Mouse (Mus musculus): Measurements from ENCODE around the gene Vav3. TPM values are rescaled to one million over a fixed set of nuclear protein-coding genes. Genes with fewer than 3 reads are reported as not detected.

Gene Vav3
- polyA plus RNA-seq, 1 experiment from 2014 or later, result 9.7 TPM

GRCm38 (mm10) chr3:109690566-109690965 lies 350.1 kb downstream of the Vav3 start:
- ATAC-seq (ENCODE audit: insufficient read depth) (no peak), DNase-seq (no peak)
- TF ChIP-seq CTCF (IDR thresholded peaks at IDR 0.05; ENCODE audit: low read depth), result no peak
- H3K9me3 ChIP-seq (ENCODE audit: low read depth, low read length), result no peaks in the 10 kb centered on the region
- H3K27ac ChIP-seq (ENCODE audit: low read depth), result no peak overlapping the region
- no peak overlapping the region for H3K4me3 ChIP-seq (ENCODE audit: low read depth, low read length)
- no peak overlapping the region for H3K9ac ChIP-seq
- no peaks in the 10 kb centered on the region for H3K36me3 ChIP-seq (ENCODE audit: insufficient read depth)
- 66% methylated on average over 2 of the region's 2 CpGs for WGBS
- H3K27me3 ChIP-seq (ENCODE audit: insufficient read depth, low read length), result no peaks in the 10 kb centered on the region
- no peaks in the 10 kb centered on the region; the same call in 1 of the 2 replicates for H3K4me1 ChIP-seq (ENCODE audit: insufficient read depth)
- no peak overlapping the region for H3K4me2 ChIP-seq

- H3K4me2 ChIP-seq, result no peak overlapping the region
- H3K27ac ChIP-seq (ENCODE audit: low read depth), result no peak overlapping the region
- no peaks in the 10 kb centered on the region for H3K9me3 ChIP-seq (ENCODE audit: low read depth, low read length)
- ATAC-seq (ENCODE audit: insufficient read depth), result no peak
- no peaks in the 10 kb centered on the region for H3K4me1 ChIP-seq (ENCODE audit: insufficient read depth)
- H3K4me3 ChIP-seq (ENCODE audit: low read depth, low read length), result no peak overlapping the region
- 73% methylated on average over 3 of the region's 3 CpGs for WGBS
- TF ChIP-seq CTCF (IDR thresholded peaks at IDR 0.05; ENCODE audit: low read depth), result no peak
- no peaks in the 10 kb centered on the region for H3K36me3 ChIP-seq (ENCODE audit: insufficient read depth)
- H3K27me3 ChIP-seq (ENCODE audit: insufficient read depth, low read length), result no peaks in the 10 kb centered on the region
- no peak overlapping the region for H3K9ac ChIP-seq
- DNase-seq, result no peak
These were observed 352.2 kb downstream of the Vav3 start for GRCm38 (mm10) chr3:109692613-109693012.

DNA sequence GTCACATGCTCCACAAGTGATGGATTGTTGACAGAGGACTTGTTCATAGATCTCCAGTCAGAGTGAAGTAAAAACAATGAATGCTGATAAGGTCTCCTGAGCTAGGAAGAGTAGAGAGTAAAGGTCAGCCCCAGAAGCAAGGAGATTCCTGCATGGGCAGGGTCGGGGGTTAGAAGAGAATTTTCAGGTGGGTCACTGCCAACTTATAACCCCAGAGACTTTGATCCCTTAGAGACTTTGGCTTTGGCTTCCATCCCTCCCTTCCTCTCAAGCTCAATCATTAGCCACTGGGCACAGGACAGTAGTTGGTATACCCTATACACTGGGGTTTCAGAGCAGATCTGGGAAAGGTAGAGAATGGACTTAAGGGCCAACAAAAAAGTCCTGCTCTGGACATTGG lies 360.8 kb downstream of the Vav3 start:
- H3K9me3 ChIP-seq (ENCODE audit: low read depth, low read length), result no peaks in the 10 kb centered on the region
- no peak overlapping the region for H3K9ac ChIP-seq
- ATAC-seq (ENCODE audit: insufficient read depth) (no peak), DNase-seq (no peak)
- H3K27me3 ChIP-seq (ENCODE audit: insufficient read depth, low read length), result no peaks in the 10 kb centered on the region
- TF ChIP-seq CTCF (IDR thresholded peaks at IDR 0.05; ENCODE audit: low read depth), result no peak
- no peaks in the 10 kb centered on the region for H3K4me1 ChIP-seq (ENCODE audit: insufficient read depth)
- no peaks in the 10 kb centered on the region for H3K36me3 ChIP-seq (ENCODE audit: insufficient read depth)
- no peak overlapping the region for H3K4me3 ChIP-seq (ENCODE audit: low read depth, low read length)
- H3K4me2 ChIP-seq, result no peak overlapping the region
- no peak overlapping the region for H3K27ac ChIP-seq (ENCODE audit: low read depth)
- 17% methylated on average over 1 of the region's 1 CpGs for WGBS

DNA sequence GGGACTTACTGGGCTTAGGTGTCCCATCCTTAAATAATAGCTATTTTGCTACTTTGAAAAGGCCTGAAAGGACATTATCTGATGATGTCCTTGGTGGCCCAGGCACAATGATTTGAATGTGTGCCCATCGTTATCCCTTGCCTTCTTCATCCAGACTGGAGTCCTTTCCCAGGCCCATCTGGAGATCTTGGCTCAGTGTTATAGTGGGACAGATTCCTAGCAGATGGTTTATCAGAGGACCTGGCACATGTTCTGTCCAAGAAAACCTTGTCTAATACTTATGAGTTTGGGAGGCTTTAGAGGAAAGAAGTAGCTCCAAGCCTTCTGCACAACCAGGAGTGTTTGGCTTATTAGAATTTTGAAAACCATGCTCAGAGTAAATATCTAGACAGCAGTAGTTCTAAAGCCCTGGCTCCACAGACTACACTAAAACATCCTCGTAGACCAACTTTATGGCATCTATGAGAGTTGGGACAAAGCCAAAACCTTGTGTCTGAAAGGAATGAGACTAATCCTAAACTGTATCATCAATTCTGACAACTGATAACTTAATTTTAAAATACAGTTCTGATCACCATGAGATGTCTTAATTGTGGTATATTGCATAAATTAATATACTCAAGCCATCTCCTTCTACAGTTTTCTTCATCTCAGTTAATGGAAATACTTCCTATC lies 367.5 kb downstream of the Vav3 start:
- TF ChIP-seq CTCF (IDR thresholded peaks at IDR 0.05; ENCODE audit: low read depth), result no peak
- H3K27me3 ChIP-seq (ENCODE audit: insufficient read depth, low read length), result no peaks in the 10 kb centered on the region
- H3K9ac ChIP-seq, result no peak overlapping the region
- no peak overlapping the region for H3K4me2 ChIP-seq
- no peak overlapping the region for H3K4me3 ChIP-seq (ENCODE audit: low read depth, low read length)
- no peaks in the 10 kb centered on the region for H3K9me3 ChIP-seq (ENCODE audit: low read depth, low read length)
- ATAC-seq (ENCODE audit: insufficient read depth), result no peak
- H3K36me3 ChIP-seq (ENCODE audit: insufficient read depth), result no peaks in the 10 kb centered on the region
- no peak overlapping the region for H3K27ac ChIP-seq (ENCODE audit: low read depth)
- no peaks in the 10 kb centered on the region for H3K4me1 ChIP-seq (ENCODE audit: insufficient read depth)
- WGBS, result 69% methylated on average over 2 of the region's 2 CpGs
- no peak for DNase-seq

DNA sequence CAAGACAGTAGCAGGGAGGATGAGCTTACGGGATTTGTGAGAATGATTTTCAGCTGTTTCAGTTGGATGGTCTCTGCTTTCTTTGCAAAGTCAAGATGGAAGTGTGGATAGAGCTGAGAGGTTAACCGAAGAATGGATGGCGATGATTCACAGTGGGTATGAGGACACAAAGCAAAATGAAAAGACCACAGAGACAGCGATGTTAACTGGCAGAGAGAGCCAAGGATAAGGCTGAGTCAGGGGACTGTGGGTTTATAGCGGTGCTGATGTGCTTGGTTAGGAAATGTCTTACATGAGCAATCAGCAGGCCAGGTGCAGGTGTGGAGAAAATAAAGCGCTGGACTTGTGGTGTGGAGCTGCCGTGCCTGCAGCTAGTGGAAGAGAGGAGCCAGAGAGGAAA lies 371.3 kb downstream of the Vav3 start:
- ATAC-seq (ENCODE audit: insufficient read depth), result no peak
- no peaks in the 10 kb centered on the region for H3K36me3 ChIP-seq (ENCODE audit: insufficient read depth)
- no peak for DNase-seq
- 84% methylated on average over 7 of the region's 7 CpGs for WGBS
- no peak overlapping the region for H3K4me3 ChIP-seq (ENCODE audit: low read depth, low read length)
- no peak overlapping the region for H3K9ac ChIP-seq
- H3K4me2 ChIP-seq, result no peak overlapping the region
- no peak for TF ChIP-seq CTCF (IDR thresholded peaks at IDR 0.05; ENCODE audit: low read depth)
- no peak overlapping the region for H3K27ac ChIP-seq (ENCODE audit: low read depth)
- H3K27me3 ChIP-seq (ENCODE audit: insufficient read depth, low read length), result no peaks in the 10 kb centered on the region
- H3K4me1 ChIP-seq (ENCODE audit: insufficient read depth), result no peaks in the 10 kb centered on the region
- no peaks in the 10 kb centered on the region for H3K9me3 ChIP-seq (ENCODE audit: low read depth, low read length)

DNA sequence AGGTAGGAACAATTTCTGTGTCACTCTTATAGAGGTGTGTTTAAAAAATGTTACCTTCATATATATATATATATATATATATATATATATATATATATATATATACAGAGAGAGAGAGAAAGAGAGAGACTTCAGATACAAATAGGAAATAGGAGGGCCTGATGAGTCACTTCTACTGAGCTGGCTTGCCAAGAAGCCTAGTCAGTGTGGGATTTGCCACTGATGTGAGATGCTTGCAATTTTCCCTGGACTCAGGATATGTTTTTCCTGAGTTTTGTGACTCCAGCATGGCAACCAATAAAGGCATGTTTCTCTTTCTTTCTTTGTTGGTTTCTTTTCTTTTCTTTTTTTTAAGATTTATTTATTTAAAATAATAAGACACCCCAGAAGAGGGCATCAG lies 374.0 kb downstream of the Vav3 start:
- H3K9me3 ChIP-seq (ENCODE audit: low read depth, low read length), result no peaks in the 10 kb centered on the region
- H3K4me2 ChIP-seq, result no peak overlapping the region
- TF ChIP-seq CTCF (IDR thresholded peaks at IDR 0.05; ENCODE audit: low read depth), result no peak
- H3K27me3 ChIP-seq (ENCODE audit: insufficient read depth, low read length), result no peaks in the 10 kb centered on the region
- H3K4me1 ChIP-seq (ENCODE audit: insufficient read depth), result no peaks in the 10 kb centered on the region
- no peak overlapping the region for H3K4me3 ChIP-seq (ENCODE audit: low read depth, low read length)
- ATAC-seq (ENCODE audit: insufficient read depth), result no peak
- no peak for DNase-seq
- no peak overlapping the region for H3K9ac ChIP-seq
- no peaks in the 10 kb centered on the region for H3K36me3 ChIP-seq (ENCODE audit: insufficient read depth)
- H3K27ac ChIP-seq (ENCODE audit: low read depth), result no peak overlapping the region

DNA sequence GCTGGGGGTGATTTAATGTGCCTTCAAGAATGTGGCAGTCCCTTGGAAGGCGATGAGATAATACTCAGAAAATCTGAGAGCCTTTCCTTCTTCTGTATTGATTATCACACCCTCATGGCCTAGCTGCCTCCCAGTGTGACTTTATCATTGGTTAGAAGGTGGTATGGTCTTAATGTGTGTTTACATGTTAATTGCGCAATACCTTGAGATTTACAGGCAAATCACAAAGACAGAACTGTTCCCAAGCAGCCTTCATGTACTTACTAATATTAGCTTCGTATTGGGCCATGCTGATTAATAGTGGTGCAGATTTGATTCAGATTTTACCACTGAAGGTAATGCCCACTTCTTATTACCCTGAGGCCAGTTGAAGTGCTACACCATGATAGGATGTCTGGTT lies 381.3 kb downstream of the Vav3 start:
- Histone ChIP-seq H3K9me3 (ENCODE audit: low read depth, low read length) (no peaks in the 10 kb centered on the region), H3K4me3 (ENCODE audit: low read depth, low read length) (no peak overlapping the region), H3K4me1 (ENCODE audit: insufficient read depth) (no peaks in the 10 kb centered on the region), H3K36me3 (ENCODE audit: insufficient read depth) (no peaks in the 10 kb centered on the region), H3K9ac (no peak overlapping the region), H3K27ac (ENCODE audit: low read depth) (no peak overlapping the region), H3K27me3 (ENCODE audit: insufficient read depth, low read length) (no peaks in the 10 kb centered on the region), H3K4me2 (no peak overlapping the region)
- no peak for ATAC-seq (ENCODE audit: insufficient read depth)
- DNase-seq, result no peak
- TF ChIP-seq CTCF (IDR thresholded peaks at IDR 0.05; ENCODE audit: low read depth), result no peak
- WGBS, result 90% methylated on average over 3 of the region's 3 CpGs

DNA sequence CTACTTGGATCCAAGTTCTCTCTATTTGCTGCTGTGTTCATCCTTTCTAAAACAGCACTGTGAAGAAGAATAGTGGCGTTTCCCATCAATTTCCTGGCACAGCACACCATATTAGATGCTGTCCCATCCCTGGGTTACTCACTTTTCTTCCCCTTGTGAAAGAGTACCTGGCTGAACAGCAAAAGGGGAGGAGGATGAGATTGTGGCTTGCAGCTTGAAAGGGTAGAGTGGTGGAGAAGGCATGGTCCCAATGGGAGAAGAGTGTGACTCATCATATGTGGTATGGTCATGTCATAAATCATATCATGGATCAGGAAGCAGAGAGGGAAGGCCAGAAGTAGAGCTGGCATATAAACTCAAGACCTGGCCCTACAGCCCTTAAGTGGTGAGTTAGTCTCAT lies 386.3 kb downstream of the Vav3 start:
- Histone ChIP-seq H3K36me3 (ENCODE audit: insufficient read depth) (no peaks in the 10 kb centered on the region), H3K27ac (ENCODE audit: low read depth) (no peak overlapping the region), H3K4me1 (ENCODE audit: insufficient read depth) (no peaks in the 10 kb centered on the region), H3K4me2 (no peak overlapping the region), H3K9ac (no peak overlapping the region), H3K4me3 (ENCODE audit: low read depth, low read length) (no peak overlapping the region), H3K27me3 (ENCODE audit: insufficient read depth, low read length) (no peaks in the 10 kb centered on the region), H3K9me3 (ENCODE audit: low read depth, low read length) (no peaks in the 10 kb centered on the region)
- TF ChIP-seq CTCF (IDR thresholded peaks at IDR 0.05; ENCODE audit: low read depth), result no peak
- 93% methylated on average over 1 of the region's 1 CpGs for WGBS
- ATAC-seq (ENCODE audit: insufficient read depth), result no peak
- no peak for DNase-seq
